Mouse (Mus musculus) layer of hippocampus, adult 8-10 months (tissue): ENCODE results near the gene Kcnc1. TPM values are rescaled to one million over a fixed set of nuclear protein-coding genes. Genes with fewer than 3 reads are reported as not detected.

ENCODE experiments used
- DNase-seq, 2 experiments: peaks; one replicate each; pipeline ENCODE4 v3.0.0; 2022; ENCODE audit warnings: low spot score in 2 of 2
- total RNA-seq, 4 experiments: library from RNA; stranded (reverse); gene quantifications; 2 replicates each; pipeline ENCODE4 v1.2.4; 2022

Kcnc1 gene
- total RNA-seq, result 100 to 1,000 TPM; 103 to 134 (median 116) TPM

DNA sequence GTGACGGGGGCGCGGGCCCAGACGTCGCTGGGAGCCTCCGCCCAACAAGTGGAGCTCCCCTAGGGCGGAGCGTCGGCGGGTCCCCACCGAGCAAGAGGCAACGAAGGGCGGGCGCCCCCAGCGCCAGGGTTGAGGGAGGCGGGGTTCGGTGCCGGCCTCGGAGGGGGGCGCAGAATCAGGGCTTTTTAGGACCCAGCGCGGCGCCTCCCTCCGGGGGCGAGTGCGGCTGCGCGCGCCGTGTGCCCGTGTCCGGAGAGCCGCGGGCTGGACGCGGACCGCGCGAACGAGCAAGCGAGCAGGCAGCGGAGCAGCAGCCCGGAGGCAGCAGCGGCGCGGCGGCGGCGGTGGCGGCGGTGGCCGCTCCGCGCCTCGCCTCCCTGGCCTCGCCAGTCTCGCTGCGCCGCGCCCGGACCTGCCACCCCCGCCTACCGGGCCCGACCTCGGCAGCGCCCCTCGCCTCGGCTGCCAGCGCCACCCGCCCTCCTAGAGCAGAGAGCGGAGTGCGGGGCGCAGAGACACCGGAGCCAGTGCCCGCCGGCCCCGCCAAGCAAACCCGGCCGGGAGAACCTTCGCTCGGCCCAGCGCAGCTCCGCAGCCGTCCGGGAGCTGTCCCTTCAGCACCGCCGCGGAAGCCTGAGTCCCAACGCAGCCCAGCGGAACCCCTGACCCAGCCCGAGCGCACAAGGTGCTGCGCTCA is at the start of gene Kcnc1:
Gene Kcnc1 (plus strand): TSS at position 267 of the 697 bp plus-strand sequence.
- peak in 1 of 2 experiments; percentile 55 for DNase-seq

DNA sequence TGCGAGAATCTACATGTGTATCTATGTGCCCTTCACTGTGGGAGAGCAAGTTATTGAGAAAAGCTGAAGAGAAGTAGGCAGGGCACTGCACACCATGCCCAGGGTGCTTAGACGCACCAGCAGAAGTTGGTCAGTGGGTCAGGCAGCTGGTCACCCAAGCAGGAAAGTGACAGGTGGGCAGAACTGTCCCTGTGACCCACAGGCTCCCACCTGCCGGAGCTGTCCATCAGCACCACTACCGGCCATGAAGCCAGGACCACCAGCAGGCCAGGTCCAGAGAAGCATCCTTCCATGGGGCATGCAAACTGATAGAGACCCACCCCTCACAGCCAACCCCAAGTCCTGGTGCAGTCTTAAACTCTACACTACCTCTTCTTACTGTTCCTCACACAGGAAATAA is 48.6 kb upstream of the Kcnc1 start:
- DNase-seq, result no peak

DNA sequence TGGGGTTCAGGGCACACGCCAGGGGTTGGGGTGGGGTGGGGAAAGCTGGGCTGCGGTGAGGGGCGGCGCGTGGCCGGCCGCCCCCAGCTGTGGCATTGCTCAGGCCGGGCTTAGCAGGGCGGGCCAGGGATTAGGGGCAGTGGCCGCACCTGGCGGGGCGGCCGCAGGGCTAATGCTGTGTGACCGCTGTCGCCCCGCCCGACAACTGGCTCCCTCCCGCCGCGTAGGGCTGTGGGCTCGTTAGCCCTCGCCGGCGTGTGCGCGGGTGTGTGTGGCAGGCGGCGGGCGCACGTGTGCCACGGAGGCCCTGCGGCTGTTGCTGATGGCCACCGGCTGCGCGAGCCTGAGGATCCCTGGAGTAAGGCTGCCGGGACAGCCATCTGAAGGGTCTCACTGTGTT is 47.5 kb upstream of the Kcnc1 start:
- no peak for DNase-seq

DNA sequence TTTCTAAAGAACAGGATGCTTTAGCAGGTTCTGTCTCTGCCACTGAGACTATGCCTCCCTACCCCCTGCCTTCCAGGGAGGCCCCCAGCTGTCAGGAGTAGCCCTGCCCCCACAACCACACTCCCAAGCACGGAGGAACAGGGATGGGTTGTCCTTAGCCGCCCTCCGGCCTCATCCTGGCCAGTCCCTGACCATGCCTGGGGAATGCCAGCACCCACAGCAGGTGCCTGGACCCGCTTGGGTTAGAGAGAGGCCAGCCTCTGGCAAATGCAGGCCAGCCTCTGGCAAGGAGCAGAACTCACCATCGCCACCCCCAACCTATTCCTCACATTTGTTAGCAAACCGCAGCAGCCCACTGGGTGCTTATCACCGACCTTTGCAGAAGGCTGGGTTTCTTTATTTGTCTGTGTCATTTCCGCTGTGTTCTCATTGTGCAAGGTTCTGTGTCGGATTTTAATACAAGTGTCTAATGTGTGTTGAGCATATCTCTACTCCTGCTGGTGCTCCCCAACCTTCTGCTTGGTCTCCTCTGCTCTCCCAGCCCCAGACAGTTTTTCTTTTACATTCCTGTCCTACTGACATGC is 46.1 kb upstream of the Kcnc1 start:
- DNase-seq, result no peak

DNA sequence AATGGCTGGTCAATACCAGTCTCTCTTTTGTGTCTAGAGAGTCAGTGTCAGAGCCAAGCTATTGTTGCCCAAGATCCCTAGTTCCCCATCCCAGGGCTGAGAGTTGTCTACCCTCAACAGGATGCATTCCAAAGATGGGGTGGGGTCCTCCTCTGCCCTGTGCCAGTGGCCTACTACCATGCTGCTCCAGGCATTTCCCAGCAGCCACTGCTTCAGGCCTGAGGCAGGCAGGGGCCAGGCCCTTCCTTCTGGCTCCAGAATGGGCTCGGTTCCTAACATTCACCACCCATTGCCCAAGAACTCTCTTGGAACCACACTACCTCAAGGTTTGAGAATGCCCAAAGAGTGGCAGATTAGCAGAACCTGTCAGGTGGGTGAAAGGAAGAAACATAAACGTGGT is 43.5 kb upstream of the Kcnc1 start:
- DNase-seq, result no peak

DNA sequence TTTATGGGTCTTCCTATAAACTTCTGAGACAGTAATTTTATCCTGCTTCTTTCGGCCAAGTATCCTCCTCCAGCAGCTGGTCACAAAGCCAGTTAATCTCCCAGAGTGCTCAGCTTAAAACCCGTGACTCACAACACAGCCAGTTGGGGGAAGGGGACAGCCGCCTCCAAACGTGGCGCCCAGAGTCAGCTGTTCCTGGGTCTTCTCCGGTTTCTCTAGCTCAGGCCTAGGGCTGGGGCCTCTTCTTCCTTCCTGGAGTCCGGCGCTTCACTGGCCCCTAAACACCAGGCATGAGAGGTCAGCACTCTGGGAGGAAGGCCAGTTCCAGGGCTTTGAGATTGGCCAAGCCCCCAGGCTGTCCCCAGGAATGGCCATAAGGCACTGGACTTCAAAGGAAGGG is 43.1 kb upstream of the Kcnc1 start:
- no peak for DNase-seq

DNA sequence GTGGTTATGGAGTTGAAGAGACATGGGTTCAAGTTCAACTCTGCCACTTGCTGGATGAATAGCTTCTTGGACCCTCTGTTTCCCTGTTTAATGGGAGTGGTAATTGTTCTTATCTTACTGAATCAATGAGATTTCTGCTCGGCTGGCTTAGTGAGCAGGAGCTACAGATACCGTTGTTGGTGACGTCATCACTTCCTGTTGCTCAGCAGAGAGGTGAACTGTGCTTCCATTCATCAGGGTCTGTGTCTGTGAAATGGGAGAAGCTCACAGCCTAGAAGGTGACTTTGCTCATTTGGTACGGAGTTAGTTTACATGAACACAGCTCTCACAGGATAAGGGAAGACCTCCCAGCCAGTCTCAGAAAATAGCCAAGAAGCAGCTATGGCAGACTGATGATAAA is 42.4 kb upstream of the Kcnc1 start:
- DNase-seq, result no peak

DNA sequence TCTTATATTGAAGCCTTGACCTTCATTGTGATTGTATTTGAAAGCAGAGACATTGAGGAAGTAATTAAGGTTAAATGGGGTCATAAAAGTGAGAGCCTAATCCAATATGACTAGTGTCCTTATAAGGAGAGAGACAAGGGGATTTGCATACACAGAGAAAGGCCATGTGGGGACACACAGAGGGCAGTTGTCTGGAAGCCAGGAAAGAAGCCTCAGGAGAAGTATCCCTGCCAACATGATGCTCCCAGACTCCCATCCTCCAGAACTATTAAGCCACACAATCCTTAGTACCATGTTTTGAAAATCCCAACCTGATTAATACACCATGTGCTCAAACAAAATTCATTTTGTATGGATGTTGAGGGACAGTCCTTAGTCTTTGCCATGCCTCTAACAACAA is 34.5 kb upstream of the Kcnc1 start:
- DNase-seq, result no peak

DNA sequence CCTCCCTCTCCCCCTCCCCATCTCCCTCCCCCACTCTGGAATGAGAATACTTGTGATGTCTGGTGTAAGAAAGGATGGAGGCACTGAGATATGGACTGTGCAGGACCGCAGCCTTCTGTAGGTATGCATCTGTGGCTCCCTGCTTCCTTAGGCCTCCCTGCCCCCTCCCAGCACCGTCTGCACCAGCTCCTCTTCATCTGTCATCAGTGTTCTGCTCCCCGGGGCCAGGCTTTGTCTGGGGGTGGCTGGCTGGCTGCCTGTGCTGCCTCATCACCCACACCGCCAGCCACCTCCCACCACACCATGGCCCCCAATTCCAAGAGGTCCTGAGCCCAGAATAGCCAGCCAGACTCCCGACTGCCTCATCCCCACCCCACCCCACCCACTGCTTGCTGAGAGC is 32.1 kb upstream of the Kcnc1 start:
- peak; percentile 20 to 22 for DNase-seq

DNA sequence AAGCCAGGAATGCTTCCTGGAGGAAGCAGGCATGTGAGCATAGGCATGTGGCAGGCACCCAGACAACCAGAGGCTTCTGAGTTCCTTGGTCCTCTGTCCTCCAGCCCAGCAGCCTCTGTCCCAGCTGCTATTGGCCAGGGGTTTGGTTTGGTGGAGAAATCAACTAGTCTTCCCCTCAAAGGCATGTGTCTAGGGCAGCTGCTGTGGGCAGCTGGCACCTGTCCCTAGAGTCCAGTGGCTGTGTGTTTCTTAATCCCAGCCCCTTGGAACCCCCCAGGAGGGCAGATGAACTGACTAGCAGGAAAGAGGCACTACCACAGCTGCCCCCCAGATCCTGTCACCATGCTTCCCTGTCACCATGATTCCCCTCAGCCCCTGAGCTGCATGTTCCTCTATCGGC is 30.5 kb upstream of the Kcnc1 start:
- DNase-seq, result no peak

DNA sequence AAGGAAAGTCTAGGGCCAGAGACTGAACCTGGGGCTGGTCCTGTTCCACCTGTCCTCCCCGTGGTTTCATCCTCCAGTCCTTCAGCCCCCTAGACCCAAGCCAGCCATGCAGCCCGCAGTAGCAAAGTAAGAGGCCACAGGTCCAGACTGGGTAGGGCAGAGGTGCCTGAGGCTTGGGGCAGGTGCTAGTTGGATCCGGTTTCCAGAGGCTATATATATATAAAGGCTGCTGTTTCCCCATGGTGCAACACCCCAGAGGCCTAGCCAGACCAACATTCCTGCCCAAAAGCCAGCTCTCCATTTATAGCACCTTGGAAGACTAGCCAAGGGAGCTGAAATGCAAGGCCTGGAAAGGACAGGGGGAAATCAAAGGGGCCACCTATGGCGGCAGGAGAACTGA is 25.2 kb upstream of the Kcnc1 start:
- DNase-seq, result no peak

DNA sequence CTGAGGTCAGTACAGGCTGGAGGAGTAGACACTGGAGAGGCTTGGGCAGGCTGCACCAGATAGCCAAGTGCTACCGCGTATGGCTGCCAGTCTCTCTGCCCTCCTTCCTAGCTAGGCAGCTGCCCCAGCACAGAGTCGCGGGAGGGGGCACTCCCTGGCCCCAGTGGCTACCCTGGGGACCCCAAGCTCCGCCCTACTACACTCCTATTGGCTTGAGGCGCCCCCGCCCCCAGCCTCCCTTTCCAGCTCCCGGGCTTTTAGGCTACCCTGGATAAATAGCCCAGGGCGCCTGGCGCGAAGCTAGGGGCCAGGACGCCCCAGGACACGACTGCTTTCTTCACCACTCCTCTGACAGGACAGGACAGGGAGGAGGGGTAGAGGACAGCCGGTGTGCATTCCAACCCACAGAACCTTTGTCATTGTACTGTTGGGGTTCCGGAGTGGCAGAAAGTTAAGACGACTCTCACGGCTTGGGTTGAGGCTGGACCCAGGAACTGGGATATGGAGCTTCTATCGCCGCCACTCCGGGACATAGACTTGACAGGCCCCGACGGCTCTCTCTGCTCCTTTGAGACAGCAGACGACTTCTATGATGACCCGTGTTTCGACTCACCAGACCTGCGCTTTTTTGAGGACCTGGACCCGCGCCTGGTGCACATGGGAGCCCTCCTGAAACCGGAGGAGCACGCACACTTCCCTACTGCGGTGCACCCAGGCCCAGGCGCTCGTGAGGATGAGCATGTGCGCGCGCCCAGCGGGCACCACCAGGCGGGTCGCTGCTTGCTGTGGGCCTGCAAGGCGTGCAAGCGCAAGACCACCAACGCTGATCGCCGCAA is 19.9 kb upstream of the Kcnc1 start, which contains the start of gene Myod1:
Gene Myod1 (plus strand): TSS at position 303 of the 836 bp plus-strand sequence.
- no peak for DNase-seq

DNA sequence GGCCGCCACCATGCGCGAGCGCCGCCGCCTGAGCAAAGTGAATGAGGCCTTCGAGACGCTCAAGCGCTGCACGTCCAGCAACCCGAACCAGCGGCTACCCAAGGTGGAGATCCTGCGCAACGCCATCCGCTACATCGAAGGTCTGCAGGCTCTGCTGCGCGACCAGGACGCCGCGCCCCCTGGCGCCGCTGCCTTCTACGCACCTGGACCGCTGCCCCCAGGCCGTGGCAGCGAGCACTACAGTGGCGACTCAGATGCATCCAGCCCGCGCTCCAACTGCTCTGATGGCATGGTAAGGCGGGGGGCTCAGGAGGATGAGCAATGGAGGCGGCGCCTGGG is 19.3 kb upstream of the Kcnc1 start:
- no peak for DNase-seq

DNA sequence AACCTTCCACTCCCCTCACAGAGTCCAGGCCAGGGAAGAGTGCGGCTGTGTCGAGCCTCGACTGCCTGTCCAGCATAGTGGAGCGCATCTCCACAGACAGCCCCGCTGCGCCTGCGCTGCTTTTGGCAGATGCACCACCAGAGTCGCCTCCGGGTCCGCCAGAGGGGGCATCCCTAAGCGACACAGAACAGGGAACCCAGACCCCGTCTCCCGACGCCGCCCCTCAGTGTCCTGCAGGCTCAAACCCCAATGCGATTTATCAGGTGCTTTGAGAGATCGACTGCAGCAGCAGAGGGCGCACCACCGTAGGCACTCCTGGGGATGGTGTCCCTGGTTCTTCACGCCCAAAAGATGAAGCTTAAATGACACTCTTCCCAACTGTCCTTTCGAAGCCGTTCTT is 18.2 kb upstream of the Kcnc1 start:
- DNase-seq, result no peak

DNA sequence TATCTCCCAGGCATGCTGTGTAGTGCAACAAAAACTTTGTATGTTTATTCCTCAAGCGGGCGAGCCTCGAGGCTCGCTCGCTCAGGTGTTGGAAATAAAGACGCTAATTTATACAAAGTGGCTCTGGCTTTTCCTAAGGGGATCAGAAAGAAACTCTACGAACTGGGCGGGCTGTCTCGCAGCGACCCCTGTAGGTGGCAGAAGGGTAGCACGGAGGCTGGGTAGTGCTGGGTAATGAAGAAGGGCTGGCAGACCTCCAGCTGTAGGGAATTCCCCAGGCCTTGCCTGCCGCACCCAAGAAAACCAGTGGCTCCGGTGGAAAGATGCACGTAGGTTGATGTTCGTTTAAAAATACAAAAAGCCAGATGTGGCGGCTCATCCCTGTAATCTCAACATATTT is 17.3 kb upstream of the Kcnc1 start:
- peak in 1 of 2 experiments; percentile 62 for DNase-seq

DNA sequence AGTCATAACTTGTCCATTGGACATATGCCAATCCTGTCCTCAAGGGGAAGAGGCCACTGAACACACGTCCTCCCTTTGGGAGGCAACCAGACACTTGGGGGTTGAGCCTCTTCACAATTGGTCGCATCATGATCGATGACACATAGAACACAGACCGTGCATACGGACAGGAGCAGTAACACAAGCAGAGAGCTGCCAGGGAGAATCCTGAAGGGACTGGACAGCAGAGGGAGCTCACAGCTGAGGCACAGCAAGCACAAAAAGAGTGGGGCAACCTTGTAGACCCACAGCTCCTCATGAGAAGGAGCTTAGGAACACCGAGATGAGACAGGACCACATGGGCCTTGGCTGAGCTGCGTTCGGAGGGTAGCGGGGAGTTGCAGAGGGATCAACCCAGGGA is 15.7 kb upstream of the Kcnc1 start:
- no peak for DNase-seq

DNA sequence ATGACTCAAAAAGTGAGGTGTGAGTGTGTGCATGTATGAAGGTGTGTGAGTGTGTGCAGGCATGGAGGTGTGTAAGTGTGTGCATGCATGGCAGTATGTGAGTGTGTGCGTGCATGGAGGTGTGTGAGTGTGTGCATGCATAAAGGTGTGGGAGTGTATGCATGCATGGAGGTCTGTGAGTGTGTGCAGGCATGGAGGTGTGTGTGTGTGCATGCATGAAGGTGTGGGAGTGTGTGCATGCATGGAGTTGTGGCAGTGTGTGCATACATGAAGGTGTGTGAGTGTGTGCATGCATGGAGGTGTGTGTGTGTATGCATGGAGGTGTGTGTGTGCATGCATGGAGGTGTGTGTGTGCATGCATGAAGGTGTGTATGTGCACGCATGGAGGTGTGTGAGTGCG is 8.9 kb upstream of the Kcnc1 start:
- no peak for DNase-seq

DNA sequence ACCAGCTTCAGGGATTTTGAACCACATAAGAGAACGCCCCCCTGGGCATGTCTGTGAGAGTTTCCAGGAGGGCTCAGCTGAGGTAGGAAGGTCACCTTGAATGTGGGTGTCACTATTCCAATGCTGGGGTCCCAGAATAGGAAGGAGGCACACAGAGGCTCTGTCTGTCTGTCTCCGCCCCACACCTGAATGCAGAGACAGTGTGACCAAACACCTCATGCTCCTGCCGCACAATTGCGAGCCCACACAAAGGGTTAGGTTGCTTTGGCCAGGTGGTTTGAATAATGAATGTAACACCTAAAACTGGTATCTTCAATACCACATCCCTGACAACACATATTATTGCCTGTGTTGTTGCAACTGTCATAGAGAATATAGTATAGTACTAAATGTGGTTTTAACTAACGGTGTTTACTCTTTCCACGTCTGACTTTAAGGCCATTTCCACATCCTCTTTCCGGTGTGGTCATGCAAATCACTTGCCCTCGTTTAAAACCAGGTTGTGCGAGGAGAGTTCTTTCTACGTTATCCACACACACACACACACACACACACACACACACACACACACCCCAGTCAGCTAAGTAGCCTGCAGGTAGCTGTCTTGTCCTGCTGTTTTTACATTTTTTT is 6.7 kb upstream of the Kcnc1 start:
- DNase-seq, result no peak

DNA sequence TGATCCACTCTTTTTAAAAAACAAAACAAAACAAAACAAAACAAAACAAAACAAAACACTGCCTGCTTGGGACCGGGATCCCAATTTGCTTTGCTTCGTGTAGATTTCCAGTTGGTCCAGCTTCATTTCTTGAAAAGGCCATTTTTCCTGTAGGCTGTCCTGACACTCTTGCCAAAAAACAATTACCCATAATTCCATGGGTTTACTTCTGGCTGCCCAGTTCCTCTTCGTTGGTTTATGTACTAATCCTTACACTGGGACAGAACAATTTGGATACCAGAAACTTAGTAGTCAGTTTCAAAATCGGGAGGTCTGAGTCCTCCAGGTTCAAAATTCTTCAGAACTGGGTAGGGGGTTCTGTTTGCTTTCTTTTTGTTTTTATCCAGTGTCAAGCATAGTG is 6.1 kb upstream of the Kcnc1 start:
- DNase-seq, result no peak

DNA sequence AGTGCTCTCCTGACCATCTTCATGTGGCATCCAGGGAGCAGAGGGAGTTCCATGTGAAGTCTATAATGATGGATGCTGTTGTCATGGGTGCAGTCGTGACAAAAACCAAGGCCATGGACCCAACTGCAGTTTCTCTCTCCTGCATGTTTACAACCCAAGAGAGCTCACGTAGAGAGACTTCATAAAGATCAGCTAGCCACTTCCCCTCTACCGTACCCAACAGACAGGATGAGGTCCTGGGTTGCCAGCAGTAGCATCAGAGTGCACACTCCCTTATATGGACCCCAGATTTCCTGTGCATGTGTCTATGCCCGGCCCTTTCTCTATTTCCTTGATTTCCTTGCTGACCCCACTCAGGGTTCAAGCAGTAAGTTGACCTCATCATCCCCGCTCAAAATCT is 4.6 kb upstream of the Kcnc1 start:
- no peak for DNase-seq

DNA sequence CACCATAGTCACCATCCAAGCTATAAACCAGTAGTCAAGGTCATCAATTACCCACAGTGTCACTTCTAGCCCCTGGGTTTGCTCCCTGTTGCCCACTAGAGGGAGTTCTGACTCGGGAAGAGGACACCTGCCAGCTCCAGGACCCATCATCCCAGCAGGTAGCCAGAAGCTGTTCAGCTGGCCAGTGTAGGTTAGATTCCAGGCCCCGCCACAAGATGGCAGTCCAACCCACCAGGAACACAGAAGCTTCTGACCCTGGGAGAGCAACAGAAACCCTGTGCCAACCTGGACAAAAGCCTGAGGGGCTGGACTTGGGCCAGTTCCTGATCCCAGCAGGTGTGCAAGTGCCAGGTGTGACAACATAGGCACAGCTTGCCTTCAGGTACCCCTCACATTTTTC is 3.2 kb upstream of the Kcnc1 start:
- peak; percentile 72 to 81 for DNase-seq
